Mouse (Mus musculus): Measurements from ENCODE around the gene Nr2e1. TPM values are rescaled to one million over a fixed set of nuclear protein-coding genes. Genes with fewer than 3 reads are reported as not detected.

Nr2e1 gene
- not detected in 2 replicates for polyA plus RNA-seq (2012)

DNA sequence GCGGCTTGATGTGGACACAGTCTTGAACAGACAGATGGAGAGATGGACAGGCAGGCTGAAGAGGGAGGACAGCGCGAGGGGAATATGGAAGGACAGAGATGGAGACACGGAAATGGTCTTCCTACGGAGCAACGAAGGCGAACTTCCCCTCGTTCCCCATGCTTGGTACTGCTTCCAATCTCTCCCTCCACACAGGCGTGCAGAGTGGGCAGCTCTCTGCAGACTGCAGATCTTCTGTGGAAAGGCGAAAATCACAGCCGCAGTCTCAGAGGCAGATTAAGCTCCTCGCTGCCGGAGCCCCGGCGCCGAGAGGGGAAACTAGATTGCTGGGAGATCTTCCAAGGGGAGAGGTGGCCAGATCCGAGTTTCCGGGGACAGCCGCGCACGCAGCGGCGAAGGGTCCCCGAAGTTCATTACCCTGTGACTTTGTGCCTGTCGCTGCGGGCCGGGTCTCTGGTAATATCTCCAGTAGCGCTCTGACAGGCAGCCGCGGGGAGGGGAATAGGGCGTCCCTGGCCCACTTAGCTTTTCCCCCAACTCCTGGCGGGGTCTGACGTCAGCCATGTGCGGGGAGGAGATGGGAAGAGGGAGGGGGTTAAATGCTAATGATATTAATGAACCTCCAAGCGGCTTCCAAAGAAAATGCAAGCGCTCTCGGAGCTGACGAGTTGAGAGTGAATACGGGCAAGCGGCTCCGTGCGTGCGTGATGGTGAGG lies at the start of gene Nr2e1, which contains the start of gene Ostm1:
Gene Nr2e1, minus strand, starts transcription at position 476 of the 716 bp plus-strand sequence.
Gene Ostm1, plus strand, starts transcription at position 666 of the 716 bp plus-strand sequence.
- TF ChIP-seq GATA1 (IDR thresholded peaks at IDR 0.05; ENCODE audit: low read length): no peak

DNA sequence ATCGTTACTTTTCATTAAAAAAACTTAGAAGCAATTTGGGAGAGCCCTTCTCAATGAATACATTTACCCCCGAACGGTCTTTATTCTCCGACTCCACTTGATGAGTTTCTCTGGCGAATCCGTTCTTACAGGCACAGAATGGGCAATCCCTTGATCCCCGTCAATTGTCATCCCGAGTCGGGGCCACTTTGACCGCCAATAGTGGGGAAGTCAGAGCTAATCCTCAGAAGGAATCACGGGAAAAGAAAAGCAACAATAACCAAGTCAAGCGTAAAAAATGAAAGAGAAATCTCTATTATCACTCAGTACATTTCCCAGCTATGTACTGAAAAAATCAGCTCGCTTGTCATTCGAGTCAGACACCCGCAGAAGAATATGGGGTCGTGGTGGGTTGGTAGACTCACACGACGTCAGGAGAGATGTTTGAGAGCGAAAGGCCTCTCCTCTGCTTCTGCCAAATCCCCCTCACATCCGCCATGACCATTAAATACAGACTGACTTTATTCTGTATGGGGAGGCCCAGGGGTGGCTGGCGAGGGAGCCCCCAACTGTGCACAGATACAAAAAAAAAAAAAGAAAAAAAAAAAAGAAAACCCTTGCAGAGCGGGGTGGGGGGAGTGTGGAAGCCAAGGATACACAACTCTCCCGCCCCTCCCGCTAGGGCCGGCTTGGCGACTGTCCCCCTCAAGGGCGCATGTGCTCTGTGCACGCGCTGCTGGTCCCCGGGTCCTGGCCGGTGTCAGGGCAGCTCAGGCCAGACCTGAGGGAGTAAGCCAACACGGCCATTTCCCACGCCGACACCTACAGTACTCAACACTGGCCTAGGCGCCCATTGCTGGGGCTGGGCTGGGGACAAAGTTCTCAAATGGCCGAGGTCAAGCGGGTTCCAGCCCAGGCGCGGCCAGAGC lies 49.3 kb upstream of the Nr2e1 start:
- no peak for TF ChIP-seq GATA1 (IDR thresholded peaks at IDR 0.05; ENCODE audit: low read length)

DNA sequence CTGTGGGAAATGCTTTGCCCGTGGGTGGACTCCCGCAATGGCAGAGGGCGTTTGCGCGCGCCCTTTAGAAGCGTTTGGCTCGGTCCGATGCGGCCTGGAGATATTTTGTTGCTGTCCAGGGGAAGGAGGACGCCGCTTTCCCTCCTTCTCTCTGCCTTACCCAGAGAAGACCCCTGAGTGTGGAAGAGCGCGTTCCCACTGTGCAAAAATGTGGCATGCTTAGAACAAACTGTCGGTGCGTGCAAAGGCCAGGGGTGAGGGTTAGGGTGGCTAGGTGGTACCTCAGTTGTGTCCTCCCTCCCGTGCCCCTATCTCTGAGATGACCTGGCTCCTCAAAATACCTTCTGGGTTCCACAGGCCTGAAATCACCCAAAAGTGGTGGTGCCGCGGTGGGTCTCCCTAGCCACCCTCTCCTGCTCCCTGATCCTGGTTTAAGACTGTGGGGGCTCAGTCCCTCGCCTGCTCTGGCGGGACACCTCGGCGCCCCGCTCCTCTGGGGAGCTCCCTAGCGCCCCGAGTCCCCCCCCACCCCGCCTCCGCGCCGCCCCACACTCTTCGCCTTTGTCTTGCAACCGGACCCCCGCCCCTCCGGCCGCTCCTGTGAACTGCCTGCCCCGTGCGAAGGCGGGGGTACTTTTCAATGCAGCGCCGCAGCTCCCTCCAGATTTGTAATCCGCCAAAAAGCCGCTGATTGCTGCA lies 48.5 kb upstream of the Nr2e1 start:
- TF ChIP-seq GATA1 (IDR thresholded peaks at IDR 0.05; ENCODE audit: low read length): no peak

DNA sequence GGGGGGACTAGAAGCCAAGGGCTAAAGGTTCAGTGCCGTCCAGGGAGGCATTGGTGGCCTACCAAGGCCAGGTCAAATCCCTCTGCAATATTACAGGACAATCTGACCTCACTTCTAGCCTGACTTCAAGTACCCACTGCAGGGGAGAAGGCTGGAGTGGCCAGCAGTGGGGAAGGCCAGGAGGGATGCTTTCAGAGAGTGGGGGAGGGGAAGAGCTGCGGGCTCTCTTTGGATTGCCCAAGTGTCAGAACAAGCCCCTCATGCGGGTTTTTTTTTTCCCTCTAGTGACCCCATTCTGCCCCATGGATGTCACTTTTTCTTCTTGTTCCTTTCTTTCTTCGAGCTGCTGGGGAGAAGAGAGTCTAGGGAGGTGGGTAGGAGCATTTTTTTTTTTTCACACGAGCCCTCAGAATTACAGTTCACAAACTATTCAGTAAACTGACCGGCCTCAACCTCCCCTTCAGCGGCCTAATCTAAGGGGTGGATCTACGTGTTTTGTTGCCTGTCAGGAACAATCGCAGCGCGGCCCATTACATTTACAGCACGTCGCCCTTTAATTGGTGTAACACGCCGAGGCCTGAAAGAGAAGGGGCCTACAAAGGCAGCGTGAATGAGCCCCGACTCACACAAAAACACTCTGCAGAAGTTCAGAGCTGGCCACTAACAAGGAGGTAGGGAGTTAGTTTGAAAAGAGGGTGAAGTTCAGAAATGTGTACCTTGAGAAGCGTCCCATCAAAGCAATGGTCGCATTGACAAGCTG lies 47.3 kb upstream of the Nr2e1 start:
- TF ChIP-seq GATA1 (IDR thresholded peaks at IDR 0.05; ENCODE audit: low read length): no peak

DNA sequence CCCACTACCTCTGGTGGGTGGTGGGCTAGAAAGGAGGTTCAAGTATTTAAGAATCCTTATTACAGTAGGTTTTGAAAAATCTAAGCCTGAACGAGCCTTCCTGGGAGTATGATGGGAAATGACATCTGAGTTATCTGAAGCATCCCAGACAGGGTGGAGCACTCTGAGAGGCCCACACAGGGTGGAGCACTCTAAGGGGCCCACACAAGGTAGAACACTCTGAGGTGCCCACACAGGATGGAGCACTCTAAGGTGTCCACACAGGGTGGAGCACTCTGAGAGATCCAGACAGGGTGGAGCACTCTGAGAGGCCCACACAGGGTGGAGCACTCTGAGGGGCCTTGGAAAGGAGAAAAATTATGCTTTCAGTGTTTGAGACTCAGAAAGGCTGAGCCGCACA lies 42.5 kb upstream of the Nr2e1 start:
- no peak for TF ChIP-seq GATA1 (IDR thresholded peaks at IDR 0.05; ENCODE audit: low read length)

DNA sequence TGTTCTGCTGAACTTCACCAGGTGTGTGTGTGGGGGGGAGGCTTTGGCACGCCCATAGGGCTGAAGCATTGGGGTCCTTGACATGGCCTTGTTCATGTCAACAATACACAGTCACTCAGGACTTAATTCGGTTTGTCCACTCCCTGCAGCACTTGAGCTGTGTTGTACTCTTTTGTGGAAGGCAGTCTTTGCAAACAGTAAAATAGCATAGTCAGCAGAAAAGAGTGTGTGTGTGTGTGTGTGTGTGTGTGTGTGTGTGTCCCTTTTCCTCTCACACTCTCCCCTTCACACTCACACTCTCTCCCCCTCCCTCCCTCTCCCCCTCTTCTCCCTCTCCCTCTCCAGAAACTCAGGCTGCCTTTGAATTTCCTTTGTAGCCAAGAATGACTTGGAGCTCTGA lies 34.9 kb upstream of the Nr2e1 start:
- TF ChIP-seq GATA1 (IDR thresholded peaks at IDR 0.05; ENCODE audit: low read length): no peak

DNA sequence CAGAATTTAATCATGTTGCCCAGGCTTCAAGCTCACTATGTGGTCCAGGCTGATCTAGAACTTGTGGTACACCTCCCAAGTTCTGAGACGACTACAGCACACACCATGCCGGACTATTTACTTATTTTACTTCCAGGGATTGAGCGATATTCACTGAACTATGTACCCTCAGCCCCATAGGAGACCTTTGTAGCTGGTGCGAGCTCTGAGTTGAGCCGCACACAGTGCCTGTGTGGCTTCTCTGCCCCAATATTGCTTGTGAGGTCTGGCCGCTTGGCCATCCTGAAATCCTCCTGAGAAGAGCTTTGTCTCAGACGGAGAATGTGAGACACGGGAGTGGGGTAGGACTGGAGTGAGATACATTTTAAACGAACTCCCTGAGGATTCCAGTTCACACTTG lies 31.3 kb upstream of the Nr2e1 start:
- TF ChIP-seq GATA1 (IDR thresholded peaks at IDR 0.05; ENCODE audit: low read length): no peak

DNA sequence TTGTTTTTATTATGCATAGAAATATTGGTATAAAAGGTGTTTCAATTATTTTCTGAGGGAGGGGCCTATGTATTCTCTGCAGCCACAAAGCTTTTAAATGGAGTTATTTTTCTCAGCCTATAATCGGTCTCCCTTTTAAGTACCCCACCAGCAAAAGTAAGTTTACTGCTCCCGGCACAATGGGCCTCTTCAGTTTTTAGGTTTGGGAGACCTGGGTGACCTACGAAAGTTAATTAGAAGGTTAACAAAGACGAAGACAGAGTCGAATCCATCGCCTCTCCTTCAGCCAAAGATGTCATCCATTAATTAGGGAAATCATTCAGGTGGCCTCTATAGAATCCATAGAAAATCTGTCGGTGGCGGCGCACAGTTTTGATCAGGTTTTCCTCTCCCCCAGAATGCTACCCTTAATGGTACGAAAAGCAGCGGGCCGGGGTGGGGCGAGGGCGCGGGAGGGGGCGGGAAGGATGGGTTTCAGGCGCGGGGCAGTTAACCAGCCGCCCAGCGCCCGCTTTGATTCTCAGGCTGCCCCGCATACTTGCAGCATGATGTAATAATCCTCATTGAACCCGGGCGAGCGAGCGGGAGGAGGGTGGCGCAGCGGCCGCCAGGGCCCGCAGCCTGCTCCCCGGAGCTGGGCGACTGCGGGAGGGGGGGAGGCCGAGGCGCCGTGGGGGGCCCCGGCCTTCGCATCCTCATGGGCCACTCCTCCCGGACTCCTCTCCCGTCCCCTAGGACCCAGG lies 30.4 kb upstream of the Nr2e1 start:
- TF ChIP-seq GATA1 (IDR thresholded peaks at IDR 0.05; ENCODE audit: low read length): no peak

DNA sequence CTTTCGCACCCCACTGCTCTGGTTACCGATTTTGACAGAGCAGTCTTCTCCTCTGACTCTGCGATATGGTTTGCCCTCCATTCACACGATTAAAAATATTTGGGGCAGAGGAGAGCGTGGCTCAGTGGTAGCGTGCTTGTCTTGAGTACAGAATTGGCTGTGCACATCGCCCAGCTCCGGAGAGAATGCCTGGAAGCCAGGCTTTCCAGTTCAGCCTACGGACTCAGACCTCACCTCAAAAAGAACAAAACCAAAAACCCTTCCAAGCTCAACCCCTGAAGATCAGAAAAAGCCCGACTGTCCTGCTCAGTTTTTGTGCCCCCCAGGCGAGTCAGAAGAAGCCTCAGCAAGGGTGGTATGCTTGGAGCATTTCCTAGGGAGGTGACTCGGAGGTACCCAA lies 29.6 kb upstream of the Nr2e1 start:
- no peak for TF ChIP-seq GATA1 (IDR thresholded peaks at IDR 0.05; ENCODE audit: low read length)

DNA sequence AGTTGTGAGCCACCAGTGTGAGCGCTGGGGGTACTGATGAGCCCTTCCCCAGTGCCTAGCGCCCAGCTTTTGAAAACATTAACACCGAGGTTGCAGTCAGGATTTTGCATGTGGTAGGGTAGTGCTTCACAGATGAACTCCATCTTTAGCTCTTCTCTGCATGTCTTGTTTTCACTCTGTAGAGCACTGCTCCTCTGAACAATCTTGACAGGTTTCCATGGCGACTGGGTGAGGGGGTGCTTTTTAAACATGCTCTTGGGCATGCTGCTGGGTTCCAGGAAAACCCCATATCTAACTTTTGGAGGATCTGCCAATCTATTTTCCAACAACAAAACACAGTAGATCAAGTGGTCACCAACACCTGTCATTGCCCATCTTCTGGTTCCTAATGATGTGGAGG lies 23.3 kb upstream of the Nr2e1 start:
- no peak for TF ChIP-seq GATA1 (IDR thresholded peaks at IDR 0.05; ENCODE audit: low read length)

DNA sequence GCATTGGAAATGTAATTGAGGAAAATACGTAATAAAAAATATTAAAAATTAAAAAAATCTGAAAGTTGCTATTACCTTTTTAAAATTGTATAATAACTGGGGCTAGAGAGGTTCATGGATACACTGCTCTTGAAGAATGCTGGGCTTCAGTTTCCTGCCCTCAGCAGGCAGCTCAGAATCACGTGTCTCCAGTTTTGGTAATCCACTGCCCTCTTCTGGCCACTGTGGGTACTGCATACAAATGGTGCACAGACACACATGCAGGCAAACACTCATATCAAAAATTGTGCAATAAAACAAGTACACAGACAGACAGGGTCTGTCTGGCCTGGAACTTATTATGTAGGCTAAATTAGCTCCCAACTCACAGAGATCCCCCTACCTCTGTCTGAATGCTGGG lies 21.4 kb upstream of the Nr2e1 start:
- TF ChIP-seq GATA1 (IDR thresholded peaks at IDR 0.05; ENCODE audit: low read length): no peak

DNA sequence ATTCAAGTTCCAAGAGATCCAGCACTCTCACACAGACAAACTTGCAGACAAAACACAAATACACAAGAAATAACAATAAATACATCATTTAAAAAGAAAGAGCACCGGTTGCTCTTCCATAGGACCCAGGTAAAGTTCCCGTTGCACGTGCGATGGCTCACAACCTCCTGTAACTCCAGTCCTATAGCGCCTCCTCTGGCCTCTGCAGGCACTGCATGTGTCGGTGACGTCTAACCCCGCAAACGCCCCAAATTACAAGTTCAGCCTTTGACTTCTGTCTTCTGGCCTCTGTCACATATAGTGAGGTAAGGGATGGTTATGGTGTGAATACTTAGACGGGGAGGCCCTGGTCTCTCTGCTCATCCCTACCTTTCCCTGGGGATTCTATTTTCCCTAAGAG lies 18.1 kb upstream of the Nr2e1 start:
- no peak for TF ChIP-seq GATA1 (IDR thresholded peaks at IDR 0.05; ENCODE audit: low read length)

DNA sequence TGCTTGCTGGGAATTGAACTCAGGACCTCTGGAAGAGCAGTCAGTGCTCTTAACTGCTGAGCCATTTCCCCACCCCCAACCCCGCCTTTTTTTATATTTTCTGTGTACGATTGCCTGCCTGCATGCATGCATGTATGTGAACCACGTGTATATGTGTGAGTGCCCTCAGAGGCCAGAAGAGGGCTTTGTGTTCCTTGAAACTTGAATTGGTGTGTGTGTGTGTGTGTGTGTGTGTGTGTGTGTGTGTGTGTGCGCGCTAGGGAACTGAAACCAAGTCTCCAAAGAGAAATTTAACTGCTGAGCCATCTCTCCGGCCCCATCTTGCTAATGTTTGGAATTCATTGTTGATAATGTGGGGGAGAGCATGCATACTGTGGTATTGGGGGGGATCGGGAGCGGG lies 15.2 kb upstream of the Nr2e1 start:
- TF ChIP-seq GATA1 (IDR thresholded peaks at IDR 0.05; ENCODE audit: low read length): no peak

DNA sequence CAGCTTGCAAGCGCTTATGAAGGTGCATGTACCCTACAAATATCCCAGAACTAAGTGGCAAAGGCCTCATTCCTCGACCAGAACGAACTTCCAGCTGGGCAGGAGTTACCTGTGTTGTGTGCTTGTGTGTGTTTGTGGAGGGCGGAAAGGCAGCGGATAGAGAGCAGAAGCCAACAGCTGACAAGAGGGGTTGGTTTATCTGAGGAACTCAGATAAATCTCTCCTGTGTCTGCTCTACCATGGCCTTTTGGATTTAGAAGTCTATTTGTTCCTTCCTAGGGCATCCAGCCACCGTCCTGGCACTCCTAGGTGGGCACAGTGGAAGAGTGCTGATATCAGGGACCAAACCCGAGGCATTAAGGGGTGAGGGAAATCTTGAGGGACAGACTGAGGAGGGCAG lies 9.8 kb upstream of the Nr2e1 start:
- no peak for TF ChIP-seq GATA1 (IDR thresholded peaks at IDR 0.05; ENCODE audit: low read length)
